ENCODE assay signal across 32 mouse cellular contexts in the genomic region with DNA sequence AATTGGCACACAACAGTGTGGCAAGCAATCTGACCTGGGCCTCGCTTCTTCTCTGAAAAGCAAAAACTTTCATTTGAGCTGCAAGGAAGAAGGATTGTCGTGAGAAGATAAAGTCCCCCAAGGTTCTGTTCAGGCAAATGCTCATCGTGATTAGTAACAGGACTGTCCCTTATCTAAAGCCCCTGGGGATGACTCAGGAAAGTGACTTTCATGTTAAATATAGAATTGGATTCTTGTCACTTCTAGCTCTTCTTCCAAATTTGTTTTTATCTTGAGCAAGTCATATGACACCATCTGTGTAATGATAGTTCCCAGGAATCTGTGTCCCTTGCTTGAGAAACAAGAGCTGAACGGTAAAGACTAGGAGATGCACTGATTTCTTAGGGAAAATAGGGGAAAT.
"Had no signal": no experiment of that assay in that cellular context is flagged by ENCODE, and none has a peak within 500 bp of the region (broad histone marks: within the 10 kb centered on the region; RNA-seq: fewer than 3 reads in every experiment).

No protein-coding gene starts in this region.

- H3K9ac ChIP-seq: heart, embryonic 12.5 days; heart, embryonic 13.5 days; heart, embryonic 15.5 days; hindbrain, embryonic 12.5 days; hindbrain, embryonic 13.5 days; hindbrain, embryonic 14.5 days; hindbrain, embryonic 15.5 days; intestine, embryonic 15.5 days; kidney, embryonic 15.5 days had no signal

- ATAC-seq: hindbrain, embryonic 16.5 days; hindbrain, postnatal 0 days; inflammation-experienced regulatory T-cells, adult 6 months; intestine, embryonic 15.5 days; intestine, embryonic 16.5 days; intestine, postnatal 0 days had no signal

- H3K4me1 ChIP-seq: heart, embryonic 15.5 days; hindbrain, embryonic 10.5 days; hindbrain, embryonic 12.5 days; hindbrain, embryonic 13.5 days; hindbrain, embryonic 15.5 days; intestine, embryonic 15.5 days; kidney, embryonic 15.5 days had no signal

- H3K36me3 ChIP-seq: heart, embryonic 12.5 days; heart, embryonic 13.5 days; heart, embryonic 15.5 days; hindbrain, embryonic 10.5 days; hindbrain, embryonic 12.5 days; hindbrain, embryonic 13.5 days; hindbrain, embryonic 15.5 days; intestine, embryonic 15.5 days; kidney, embryonic 15.5 days had no signal

- H3K27me3 ChIP-seq: heart, embryonic 12.5 days; heart, embryonic 13.5 days; heart, embryonic 15.5 days; hindbrain, embryonic 12.5 days; hindbrain, embryonic 13.5 days; hindbrain, embryonic 15.5 days; intestine, embryonic 15.5 days; kidney, embryonic 15.5 days had no signal

- H3K9me3 ChIP-seq: heart, embryonic 12.5 days; heart, embryonic 13.5 days; heart, embryonic 15.5 days; hindbrain, embryonic 10.5 days; hindbrain, embryonic 12.5 days; hindbrain, embryonic 13.5 days; hindbrain, embryonic 15.5 days; intestine, embryonic 15.5 days; kidney, embryonic 15.5 days had no signal

- DNase-seq: heart, postnatal 14 days; heart, postnatal 36 days; heart, postnatal 4 days; kidney, adult 11 months; kidney, adult 18-20 months; kidney, adult 2 months; kidney, adult 9 months; kidney, postnatal 10 days; kidney, postnatal 14 days; kidney, postnatal 25 days; kidney, postnatal 36 days; kidney, postnatal 4 days; layer of hippocampus, adult 9-11 months; layer of hippocampus, postnatal 36 days had no signal

- H3K4me3 ChIP-seq: heart, embryonic 12.5 days; heart, embryonic 13.5 days; heart, embryonic 15.5 days; hindbrain, embryonic 10.5 days; hindbrain, embryonic 12.5 days; hindbrain, embryonic 13.5 days; hindbrain, embryonic 15.5 days; intestine, embryonic 15.5 days; kidney, embryonic 15.5 days; layer of hippocampus, adult 2 months; left cerebral cortex, adult 2 months had no signal

- H3K27ac ChIP-seq: heart, embryonic 13.5 days; heart, embryonic 15.5 days; hindbrain, embryonic 10.5 days; hindbrain, embryonic 12.5 days; hindbrain, embryonic 13.5 days; hindbrain, embryonic 14.5 days; hindbrain, embryonic 15.5 days; hindbrain, postnatal 0 days; intestine, embryonic 15.5 days; kidney, embryonic 15.5 days; kidney, postnatal 0 days; layer of hippocampus, adult 2 months; left cerebral cortex, adult 2 months had no signal
